Mouse (Mus musculus) ES-E14 (cell line): ENCODE measurements around the gene Gm13889. TPM values are rescaled to one million over a fixed set of nuclear protein-coding genes. Genes with fewer than 3 reads are reported as not detected.

ENCODE experiments used
- DNase-seq: peaks from one replicate; pipeline ENCODE4 v3.0.0-alpha.2; 2013; ENCODE audit warnings: low read depth, low spot score
- H3K27ac ChIP-seq: 2 replicates; pipeline ENCODE4 v1.5.1; 2012; ENCODE audit warnings: low read depth, mild to moderate bottlenecking, low read length, moderate library complexity, mixed read lengths; ENCODE audit not compliant: poor library complexity, insufficient read depth, severe bottlenecking
- H3K36me3 ChIP-seq: 2 replicates; pipeline ENCODE4 v1.6.1; 2012; ENCODE audit warnings: mild to moderate bottlenecking, low read length, moderate library complexity, mixed read lengths; ENCODE audit not compliant: control insufficient read depth, poor library complexity, insufficient read depth, severe bottlenecking
- H3K4me1 ChIP-seq, 2 experiments: fragments of 150-350 bp in 1 of 2; sonication (generic) in 1 of 2; 2 replicates each; pipeline ENCODE4 v1.6.1; 2012; ENCODE audit warnings: low read length in 2 of 2, mild to moderate bottlenecking in 1 of 2, mixed read lengths in 1 of 2; ENCODE audit not compliant: control insufficient read depth in 2 of 2, insufficient read depth in 2 of 2, poor library complexity in 1 of 2
- H3K4me3 ChIP-seq, 2 experiments: fragments of 150-350 bp in 1 of 2; sonication (generic) in 1 of 2; 2 replicates each; pipeline ENCODE4 v1.5.1; 2012; ENCODE audit warnings: low read length in 2 of 2, low read depth in 1 of 2, mild to moderate bottlenecking in 1 of 2, mixed read lengths in 1 of 2; ENCODE audit not compliant: insufficient read depth in 1 of 2, poor library complexity in 1 of 2, severe bottlenecking in 1 of 2
- H3K9ac ChIP-seq: 2 replicates; pipeline ENCODE4 v1.6.1; 2012; ENCODE audit warnings: low read depth, mild to moderate bottlenecking, low read length, mixed read lengths; ENCODE audit not compliant: poor library complexity, insufficient read depth, severe bottlenecking
- H3K9me3 ChIP-seq: fragments of 150-350 bp; sonication (generic); 2 replicates; pipeline ENCODE4 v1.6.1; 2012; ENCODE audit warnings: low read depth, mild to moderate bottlenecking, low read length; ENCODE audit not compliant: control insufficient read depth, insufficient read depth
- CHD2 ChIP-seq: IDR thresholded peaks from 2 replicates; pipeline ENCODE4 v1.6.1; 2014; ENCODE audit warnings: mild to moderate bottlenecking, low read depth, low read length, inconsistent platforms
- HCFC1 ChIP-seq: IDR thresholded peaks from 2 replicates; pipeline ENCODE4 v1.6.1; 2012; ENCODE audit warnings: low read length, inconsistent platforms, borderline replicate concordance; ENCODE audit not compliant: insufficient read depth
- MAFK ChIP-seq: IDR thresholded peaks from 2 replicates; pipeline ENCODE4 v1.6.1; 2014; ENCODE audit warnings: mild to moderate bottlenecking, low read depth, low read length, inconsistent platforms; ENCODE audit not compliant: insufficient read depth
- ZC3H11A ChIP-seq: IDR thresholded peaks from 2 replicates; pipeline ENCODE4 v1.6.1; 2012; ENCODE audit warnings: low read depth, mild to moderate bottlenecking, inconsistent platforms, low read length, borderline replicate concordance
- ZNF384 ChIP-seq: IDR thresholded peaks from 2 replicates; pipeline ENCODE4 v1.6.1; 2012; ENCODE audit warnings: low read depth, low read length, inconsistent platforms
- in situ Hi-C, 2 experiments: fragments of 600-800 bp; cut with MboI; formaldehyde crosslinking; loops; one replicate each; pipeline ENCODE4 v1.15.1; 2025; ENCODE audit warnings: low sequenced_read_pairs in 2 of 2, inconsistent platforms in 1 of 2; ENCODE audit not compliant: unreplicated experiment in 2 of 2
- total RNA-seq: library from RNA; depleted of rRNA; stranded (reverse); fragments of 300-350 nt; gene quantifications from 2 replicates; pipeline ENCODE4 v1.2.3, GENCODE M21; 2012

The Gm13889 gene
- total RNA-seq, 1 experiment: 1.0 TPM

- in situ Hi-C loops: no loop called here
- peak overlapping the region in 1 of 2 experiments; percentile 4; a peak in 1 of 4 replicates for H3K4me3 ChIP-seq
- DNase-seq: peak; percentile 84
- no peaks in the 10 kb centered on the region for H3K36me3 ChIP-seq
- TF ChIP-seq CHD2: no peak
- H3K9me3 ChIP-seq: no peaks in the 10 kb centered on the region
- peak overlapping the region; percentile 60; the same call in 1 of the 2 replicates for H3K27ac ChIP-seq
- peaks cover 9 to 20% of the 10 kb centered on the region in 2 experiments; a peak in 3 of 4 replicates for H3K4me1 ChIP-seq
- no peak overlapping the region for H3K9ac ChIP-seq
Measured at GRCm38 (mm10) chr2:93927701-93928437, 29.1 kb downstream of the Gm13889 start.

- TF ChIP-seq ZNF384 (no peak), MAFK (no peak), CHD2 (no peak), HCFC1 (no peak), ZC3H11A (no peak)
- no peaks in the 10 kb centered on the region for H3K36me3 ChIP-seq
- in situ Hi-C loops: no loop called here
Measured at GRCm38 (mm10) chr2:93926141-93926540, 30.9 kb downstream of the Gm13889 start.

GRCm38 (mm10) chr2:93919093-93919492 is 37.9 kb downstream of the Gm13889 start:
- no peaks in the 10 kb centered on the region; a peak in 1 of 4 replicates for H3K4me1 ChIP-seq
- H3K9me3 ChIP-seq: no peaks in the 10 kb centered on the region
- H3K4me3 ChIP-seq: no peak overlapping the region
- no peak overlapping the region for H3K27ac ChIP-seq
- DNase-seq: no peak
- in situ Hi-C loops: no loop called here
- no peak for TF ChIP-seq ZC3H11A
- no peak for TF ChIP-seq HCFC1
- TF ChIP-seq ZNF384: no peak
- TF ChIP-seq MAFK: no peak
- TF ChIP-seq CHD2: no peak
- H3K9ac ChIP-seq: no peak overlapping the region
- H3K36me3 ChIP-seq: no peaks in the 10 kb centered on the region

More at GRCm38 (mm10) chr2:93926141-93926540, 30.9 kb downstream of the Gm13889 start:
- H3K9ac ChIP-seq: no peak overlapping the region
- no peak overlapping the region for H3K4me3 ChIP-seq
- no peaks in the 10 kb centered on the region for H3K9me3 ChIP-seq
- no peak overlapping the region for H3K27ac ChIP-seq
- DNase-seq: no peak
- H3K4me1 ChIP-seq: peaks cover 9 to 20% of the 10 kb centered on the region in 2 experiments; a peak in 3 of 4 replicates

- Histone ChIP-seq H3K36me3 (no peaks in the 10 kb centered on the region), H3K9ac (no peak overlapping the region), H3K4me1 (peaks cover 0 to 1% of the 10 kb centered on the region in 2 experiments; a peak in 2 of 4 replicates), H3K27ac (no peak overlapping the region), H3K9me3 (no peaks in the 10 kb centered on the region), H3K4me3 (no peak overlapping the region)
- TF ChIP-seq MAFK (no peak), HCFC1 (no peak), CHD2 (no peak), ZNF384 (no peak), ZC3H11A (no peak)
- DNase-seq: no peak
- in situ Hi-C loops: no loop called here
Measured at GRCm38 (mm10) chr2:93913552-93913951, 43.4 kb downstream of the Gm13889 start.

- Histone ChIP-seq H3K4me1 (peaks cover 2 to 3% of the 10 kb centered on the region in 2 experiments; a peak in 3 of 4 replicates), H3K9me3 (no peaks in the 10 kb centered on the region), H3K4me3 (no peak overlapping the region), H3K9ac (no peak overlapping the region), H3K27ac (no peak overlapping the region), H3K36me3 (no peaks in the 10 kb centered on the region)
- DNase-seq: no peak
- TF ChIP-seq MAFK (no peak), HCFC1 (no peak), ZNF384 (no peak), CHD2 (no peak), ZC3H11A (no peak)
- in situ Hi-C loops: no loop called here
Measured at GRCm38 (mm10) chr2:93911942-93912341, 45.1 kb downstream of the Gm13889 start.
